Mouse (Mus musculus): ENCODE data around the gene Dnah3. TPM values are rescaled to one million over a fixed set of nuclear protein-coding genes. Genes with fewer than 3 reads are reported as not detected.
A peak's percentile ranks its signal among the peaks of the same experiment; 100 is the strongest.

Dnah3 gene
- polyA plus RNA-seq (2014; fragmentation: Nextera tagmentation; extraction: Ambion mirVana): 0.18 TPM in 1 of 2 replicates, not detected in the other

- ATAC-seq (ENCODE audit: insufficient read depth, low FRiP score, low TSS enrichment) (no peak), DNase-seq (ENCODE audit: low spot score) (no peak)
- H3K9ac ChIP-seq (ENCODE audit: low read length): no peak within 1 kb of the TSS
- no peak within 1 kb of the TSS for H3K4me3 ChIP-seq (ENCODE audit: low read depth, low read length)
- WGBS: 91% methylated on average over 6 of the region's 6 CpGs
- H3K36me3 ChIP-seq (ENCODE audit: control insufficient read depth, insufficient read depth, low read length): no peaks in the 10 kb centered on the region
- no peak within 1 kb of the TSS for H3K4me2 ChIP-seq (ENCODE audit: low read depth)
- H3K27ac ChIP-seq (ENCODE audit: low read depth, low read length): no peak within 1 kb of the TSS
- no peaks in the 10 kb centered on the region for H3K9me3 ChIP-seq (ENCODE audit: control insufficient read depth, low read length)
- H3K4me1 ChIP-seq (ENCODE audit: control insufficient read depth, insufficient read depth, low read length): no peaks in the 10 kb centered on the region
- H3K27me3 ChIP-seq (ENCODE audit: control insufficient read depth, insufficient read depth, low read length): no peaks in the 10 kb centered on the region
Measured at GRCm38 (mm10) chr7:120095180-120095579, at the start of gene Dnah3. Gene Dnah3, minus strand, starts transcription at chr7:120095280.

- Histone ChIP-seq H3K4me1 (ENCODE audit: control insufficient read depth, insufficient read depth, low read length) (no peaks in the 10 kb centered on the region), H3K4me2 (ENCODE audit: low read depth) (no peak overlapping the region), H3K9ac (ENCODE audit: low read length) (no peak overlapping the region), H3K4me3 (ENCODE audit: low read depth, low read length) (no peak overlapping the region), H3K27ac (ENCODE audit: low read depth, low read length) (no peak overlapping the region), H3K9me3 (ENCODE audit: control insufficient read depth, low read length) (no peaks in the 10 kb centered on the region), H3K27me3 (ENCODE audit: control insufficient read depth, insufficient read depth, low read length) (no peaks in the 10 kb centered on the region), H3K36me3 (ENCODE audit: control insufficient read depth, insufficient read depth, low read length) (no peaks in the 10 kb centered on the region)
- no peak for ATAC-seq (ENCODE audit: insufficient read depth, low FRiP score, low TSS enrichment)
- DNase-seq (ENCODE audit: low spot score): no peak
- WGBS: 88% methylated on average over 1 of the region's 1 CpGs
Measured at GRCm38 (mm10) chr7:120142743-120143142, 47.7 kb upstream of the Dnah3 start.

- ATAC-seq (ENCODE audit: insufficient read depth, low FRiP score, low TSS enrichment) (no peak), DNase-seq (ENCODE audit: low spot score) (no peak)
- H3K4me2 ChIP-seq (ENCODE audit: low read depth): no peak overlapping the region
- no peak overlapping the region for H3K9ac ChIP-seq (ENCODE audit: low read length)
- H3K36me3 ChIP-seq (ENCODE audit: control insufficient read depth, insufficient read depth, low read length): no peaks in the 10 kb centered on the region
- H3K27me3 ChIP-seq (ENCODE audit: control insufficient read depth, insufficient read depth, low read length): no peaks in the 10 kb centered on the region
- no peak overlapping the region for H3K4me3 ChIP-seq (ENCODE audit: low read depth, low read length)
- no peak overlapping the region for H3K27ac ChIP-seq (ENCODE audit: low read depth, low read length)
- no peaks in the 10 kb centered on the region for H3K4me1 ChIP-seq (ENCODE audit: control insufficient read depth, insufficient read depth, low read length)
- 74% methylated on average over 4 of the region's 4 CpGs for WGBS
- no peaks in the 10 kb centered on the region for H3K9me3 ChIP-seq (ENCODE audit: control insufficient read depth, low read length)
Measured at GRCm38 (mm10) chr7:120128951-120129350, 33.9 kb upstream of the Dnah3 start.

- Histone ChIP-seq H3K9ac (ENCODE audit: low read length) (no peak overlapping the region), H3K9me3 (ENCODE audit: control insufficient read depth, low read length) (no peaks in the 10 kb centered on the region), H3K4me2 (ENCODE audit: low read depth) (no peak overlapping the region), H3K27me3 (ENCODE audit: control insufficient read depth, insufficient read depth, low read length) (no peaks in the 10 kb centered on the region), H3K36me3 (ENCODE audit: control insufficient read depth, insufficient read depth, low read length) (no peaks in the 10 kb centered on the region), H3K4me3 (ENCODE audit: low read depth, low read length) (no peak overlapping the region), H3K4me1 (ENCODE audit: control insufficient read depth, insufficient read depth, low read length) (no peaks in the 10 kb centered on the region), H3K27ac (ENCODE audit: low read depth, low read length) (no peak overlapping the region)
- DNase-seq (ENCODE audit: low spot score) (peak; percentile 40), ATAC-seq (ENCODE audit: insufficient read depth, low FRiP score, low TSS enrichment) (no peak)
- WGBS: 41% methylated on average over 4 of the region's 4 CpGs
Measured at GRCm38 (mm10) chr7:120127686-120128059, 32.6 kb upstream of the Dnah3 start.

GRCm38 (mm10) chr7:120126976-120127685 is 32.1 kb upstream of the Dnah3 start:
- H3K4me2 ChIP-seq (ENCODE audit: low read depth): no peak overlapping the region

GRCm38 (mm10) chr7:120124844-120125243 is 29.8 kb upstream of the Dnah3 start:
- peak; percentile 80 for DNase-seq (ENCODE audit: low spot score)
- no peak overlapping the region for H3K27ac ChIP-seq (ENCODE audit: low read depth, low read length)
- no peaks in the 10 kb centered on the region for H3K36me3 ChIP-seq (ENCODE audit: control insufficient read depth, insufficient read depth, low read length)
- no peaks in the 10 kb centered on the region for H3K4me1 ChIP-seq (ENCODE audit: control insufficient read depth, insufficient read depth, low read length)
- 4% methylated on average over 3 of the region's 3 CpGs for WGBS
- no peaks in the 10 kb centered on the region for H3K9me3 ChIP-seq (ENCODE audit: control insufficient read depth, low read length)
- no peaks in the 10 kb centered on the region for H3K27me3 ChIP-seq (ENCODE audit: control insufficient read depth, insufficient read depth, low read length)
- no peak overlapping the region for H3K4me3 ChIP-seq (ENCODE audit: low read depth, low read length)
- ATAC-seq (ENCODE audit: insufficient read depth, low FRiP score, low TSS enrichment): peak; percentile 80; the same call in 1 of the 2 replicates
- no peak overlapping the region for H3K9ac ChIP-seq (ENCODE audit: low read length)
- no peak overlapping the region for H3K4me2 ChIP-seq (ENCODE audit: low read depth)

More at GRCm38 (mm10) chr7:120126976-120127685, 32.1 kb upstream of the Dnah3 start:
- Histone ChIP-seq H3K36me3 (ENCODE audit: control insufficient read depth, insufficient read depth, low read length) (no peaks in the 10 kb centered on the region), H3K4me3 (ENCODE audit: low read depth, low read length) (no peak overlapping the region), H3K27me3 (ENCODE audit: control insufficient read depth, insufficient read depth, low read length) (no peaks in the 10 kb centered on the region), H3K9me3 (ENCODE audit: control insufficient read depth, low read length) (no peaks in the 10 kb centered on the region), H3K9ac (ENCODE audit: low read length) (no peak overlapping the region), H3K27ac (ENCODE audit: low read depth, low read length) (no peak overlapping the region), H3K4me1 (ENCODE audit: control insufficient read depth, insufficient read depth, low read length) (no peaks in the 10 kb centered on the region)
- 35% methylated on average over 5 of the region's 5 CpGs for WGBS
- ATAC-seq (ENCODE audit: insufficient read depth, low FRiP score, low TSS enrichment): no peak
- no peak for DNase-seq (ENCODE audit: low spot score)

- no peaks in the 10 kb centered on the region for H3K4me1 ChIP-seq (ENCODE audit: control insufficient read depth, insufficient read depth, low read length)
- H3K4me3 ChIP-seq (ENCODE audit: low read depth, low read length): no peak overlapping the region
- DNase-seq (ENCODE audit: low spot score) (no peak), ATAC-seq (ENCODE audit: insufficient read depth, low FRiP score, low TSS enrichment) (no peak)
- H3K9ac ChIP-seq (ENCODE audit: low read length): no peak overlapping the region
- no peaks in the 10 kb centered on the region for H3K36me3 ChIP-seq (ENCODE audit: control insufficient read depth, insufficient read depth, low read length)
- no peaks in the 10 kb centered on the region for H3K9me3 ChIP-seq (ENCODE audit: control insufficient read depth, low read length)
- no peak overlapping the region for H3K27ac ChIP-seq (ENCODE audit: low read depth, low read length)
- no peaks in the 10 kb centered on the region for H3K27me3 ChIP-seq (ENCODE audit: control insufficient read depth, insufficient read depth, low read length)
- WGBS: 96% methylated on average over 4 of the region's 4 CpGs
- no peak overlapping the region for H3K4me2 ChIP-seq (ENCODE audit: low read depth)
Measured at GRCm38 (mm10) chr7:120123776-120124175, 28.7 kb upstream of the Dnah3 start.

- ATAC-seq (ENCODE audit: insufficient read depth, low FRiP score, low TSS enrichment): no peak
Measured at GRCm38 (mm10) chr7:120117529-120117928, 22.4 kb upstream of the Dnah3 start.

GRCm38 (mm10) chr7:120116976-120117375 is 21.9 kb upstream of the Dnah3 start:
- DNase-seq (ENCODE audit: low spot score) (no peak), ATAC-seq (ENCODE audit: insufficient read depth, low FRiP score, low TSS enrichment) (no peak)
- Histone ChIP-seq H3K36me3 (ENCODE audit: control insufficient read depth, insufficient read depth, low read length) (no peaks in the 10 kb centered on the region), H3K9me3 (ENCODE audit: control insufficient read depth, low read length) (no peaks in the 10 kb centered on the region), H3K4me1 (ENCODE audit: control insufficient read depth, insufficient read depth, low read length) (no peaks in the 10 kb centered on the region), H3K4me2 (ENCODE audit: low read depth) (no peak overlapping the region), H3K27ac (ENCODE audit: low read depth, low read length) (no peak overlapping the region), H3K27me3 (ENCODE audit: control insufficient read depth, insufficient read depth, low read length) (no peaks in the 10 kb centered on the region), H3K9ac (ENCODE audit: low read length) (no peak overlapping the region), H3K4me3 (ENCODE audit: low read depth, low read length) (no peak overlapping the region)
- WGBS: 91% methylated on average over 5 of the region's 5 CpGs

More at GRCm38 (mm10) chr7:120117529-120117928, 22.4 kb upstream of the Dnah3 start:
- H3K9ac ChIP-seq (ENCODE audit: low read length): no peak overlapping the region
- no peaks in the 10 kb centered on the region for H3K36me3 ChIP-seq (ENCODE audit: control insufficient read depth, insufficient read depth, low read length)
- H3K27ac ChIP-seq (ENCODE audit: low read depth, low read length): no peak overlapping the region
- no peaks in the 10 kb centered on the region for H3K9me3 ChIP-seq (ENCODE audit: control insufficient read depth, low read length)
- no peak overlapping the region for H3K4me3 ChIP-seq (ENCODE audit: low read depth, low read length)
- WGBS: 55% methylated on average over 6 of the region's 6 CpGs
- no peak overlapping the region for H3K4me2 ChIP-seq (ENCODE audit: low read depth)
- no peak for DNase-seq (ENCODE audit: low spot score)
- H3K27me3 ChIP-seq (ENCODE audit: control insufficient read depth, insufficient read depth, low read length): no peaks in the 10 kb centered on the region
- H3K4me1 ChIP-seq (ENCODE audit: control insufficient read depth, insufficient read depth, low read length): no peaks in the 10 kb centered on the region

All from neural tube, embryonic 11.5 days (tissue).